Mouse (Mus musculus): ENCODE results near the gene Lin52. TPM values are rescaled to one million over a fixed set of nuclear protein-coding genes. Genes with fewer than 3 reads are reported as not detected.
A peak's percentile ranks its signal among the peaks of the same experiment; 100 is the strongest.

The Lin52 gene
- total and polyA plus RNA-seq, 2 experiments from 2014 or later = 22.8 to 67.8 TPM

- TF ChIP-seq CTCF (IDR thresholded peaks at IDR 0.05) = no peak
- no peak overlapping the region for H3K4me2 ChIP-seq (ENCODE audit: low read depth, low read length, poor library complexity, severe bottlenecking)
These were observed 5.7 kb downstream of the Lin52 start for GRCm38 (mm10) chr12:84456911-84457310.

DNA sequence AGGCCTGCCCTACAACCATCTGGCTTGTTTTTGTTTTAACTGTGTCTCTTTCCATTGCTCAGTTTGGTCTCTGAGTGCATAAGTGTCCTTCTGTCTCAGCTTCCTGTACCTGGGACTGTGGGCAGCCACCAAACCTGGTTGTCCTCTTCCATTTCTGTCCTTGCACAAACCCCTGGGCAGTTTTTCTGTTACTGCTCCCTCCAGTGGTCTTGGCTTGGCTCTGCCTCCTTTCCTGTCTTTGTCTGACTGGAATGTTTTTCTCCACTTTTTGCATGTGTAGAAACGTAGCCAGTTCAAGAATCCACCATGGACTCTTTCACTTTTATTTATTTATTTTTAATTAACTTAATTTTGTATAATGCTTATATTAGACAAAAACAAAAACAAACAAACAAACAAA, 8.6 kb downstream of the Lin52 start:
- 53% methylated on average over 1 of the region's 1 CpGs for WGBS
- no peaks in the 10 kb centered on the region for H3K4me1 ChIP-seq (ENCODE audit: insufficient read depth, low read length)
- no peak overlapping the region for H3K4me2 ChIP-seq (ENCODE audit: low read depth, low read length, poor library complexity, severe bottlenecking)
- no peaks in the 10 kb centered on the region for H3K27me3 ChIP-seq (ENCODE audit: insufficient read depth, low read length)
- DNase-seq (ENCODE audit: low spot score) (no peak), ATAC-seq (ENCODE audit: low FRiP score) (no peak)
- no peak overlapping the region for H3K27ac ChIP-seq (ENCODE audit: low read depth, low read length)
- no peak overlapping the region for H3K9ac ChIP-seq (replicated peaks; ENCODE audit: low read length, poor library complexity, severe bottlenecking)
- no peaks in the 10 kb centered on the region for H3K9me3 ChIP-seq (ENCODE audit: low read length)
- H3K36me3 ChIP-seq (ENCODE audit: insufficient read depth, low read length) = peaks cover 27% of the 10 kb centered on the region
- no peak overlapping the region for H3K4me3 ChIP-seq (ENCODE audit: low read depth, low read length)
- TF ChIP-seq CTCF (IDR thresholded peaks at IDR 0.05) = peak; percentile 44

More at GRCm38 (mm10) chr12:84456911-84457310, 5.7 kb downstream of the Lin52 start:
- no peaks in the 10 kb centered on the region for H3K27me3 ChIP-seq (ENCODE audit: insufficient read depth, low read length)
- 93% methylated on average over 3 of the region's 3 CpGs for WGBS
- H3K4me1 ChIP-seq (ENCODE audit: insufficient read depth, low read length) = peaks cover 4% of the 10 kb centered on the region; the same call in 1 of the 2 replicates
- H3K9ac ChIP-seq (replicated peaks; ENCODE audit: low read length, poor library complexity, severe bottlenecking) = no peak overlapping the region
- H3K9me3 ChIP-seq (ENCODE audit: low read length) = no peaks in the 10 kb centered on the region
- H3K36me3 ChIP-seq (ENCODE audit: insufficient read depth, low read length) = peaks cover 18% of the 10 kb centered on the region
- DNase-seq (ENCODE audit: low spot score) (no peak), ATAC-seq (ENCODE audit: low FRiP score) (no peak)
- no peak overlapping the region for H3K27ac ChIP-seq (ENCODE audit: low read depth, low read length)
- no peak overlapping the region for H3K4me3 ChIP-seq (ENCODE audit: low read depth, low read length)

DNA sequence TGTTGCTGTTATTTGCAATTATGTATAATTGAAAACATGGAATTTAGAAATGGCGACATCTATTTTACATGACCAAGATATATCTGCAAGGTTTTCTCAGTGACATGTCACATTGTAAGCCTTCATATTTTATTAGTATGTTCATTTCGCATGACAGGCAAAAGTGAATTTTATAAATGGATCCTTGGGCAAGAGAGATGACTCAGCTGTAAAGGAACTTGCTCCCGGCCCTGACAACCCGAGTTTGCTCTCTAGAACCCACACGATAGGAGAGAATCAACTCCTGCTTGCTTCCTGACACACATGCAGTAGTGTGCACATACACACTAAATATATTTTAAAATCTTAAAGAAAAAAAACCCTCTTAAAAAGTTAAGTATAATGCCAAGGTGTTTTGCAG, 10.2 kb downstream of the Lin52 start:
- Histone ChIP-seq H3K4me3 (ENCODE audit: low read depth, low read length) (no peak overlapping the region), H3K27ac (ENCODE audit: low read depth, low read length) (no peak overlapping the region), H3K4me2 (ENCODE audit: low read depth, low read length, poor library complexity, severe bottlenecking) (no peak overlapping the region), H3K9ac (replicated peaks; ENCODE audit: low read length, poor library complexity, severe bottlenecking) (no peak overlapping the region), H3K4me1 (ENCODE audit: insufficient read depth, low read length) (no peaks in the 10 kb centered on the region), H3K27me3 (ENCODE audit: insufficient read depth, low read length) (no peaks in the 10 kb centered on the region), H3K9me3 (ENCODE audit: low read length) (no peaks in the 10 kb centered on the region), H3K36me3 (ENCODE audit: insufficient read depth, low read length) (peaks cover 27% of the 10 kb centered on the region)
- WGBS = 94% methylated on average over 5 of the region's 5 CpGs
- ATAC-seq (ENCODE audit: low FRiP score) (no peak), DNase-seq (ENCODE audit: low spot score) (no peak)
- no peak for TF ChIP-seq CTCF (IDR thresholded peaks at IDR 0.05)

- H3K9me3 ChIP-seq (ENCODE audit: low read length) = no peaks in the 10 kb centered on the region
- no peak overlapping the region for H3K4me3 ChIP-seq (ENCODE audit: low read depth, low read length)
- ATAC-seq (ENCODE audit: low FRiP score) (no peak), DNase-seq (ENCODE audit: low spot score) (no peak)
- H3K27me3 ChIP-seq (ENCODE audit: insufficient read depth, low read length) = no peaks in the 10 kb centered on the region
- H3K4me1 ChIP-seq (ENCODE audit: insufficient read depth, low read length) = no peaks in the 10 kb centered on the region
- WGBS = 79% methylated on average over 3 of the region's 3 CpGs
- no peak overlapping the region for H3K27ac ChIP-seq (ENCODE audit: low read depth, low read length)
- H3K36me3 ChIP-seq (ENCODE audit: insufficient read depth, low read length) = peaks cover 24% of the 10 kb centered on the region
- no peak overlapping the region for H3K9ac ChIP-seq (replicated peaks; ENCODE audit: low read length, poor library complexity, severe bottlenecking)
- no peak for TF ChIP-seq CTCF (IDR thresholded peaks at IDR 0.05)
- H3K4me2 ChIP-seq (ENCODE audit: low read depth, low read length, poor library complexity, severe bottlenecking) = no peak overlapping the region
These were observed 11.6 kb downstream of the Lin52 start for GRCm38 (mm10) chr12:84462856-84463255.

- no peak overlapping the region for H3K4me3 ChIP-seq (ENCODE audit: low read depth, low read length)
- ATAC-seq (ENCODE audit: low FRiP score) (no peak), DNase-seq (ENCODE audit: low spot score) (peak; percentile 79)
- H3K9me3 ChIP-seq (ENCODE audit: low read length) = no peaks in the 10 kb centered on the region
- H3K4me2 ChIP-seq (ENCODE audit: low read depth, low read length, poor library complexity, severe bottlenecking) = no peak overlapping the region
- H3K36me3 ChIP-seq (ENCODE audit: insufficient read depth, low read length) = peaks cover 8% of the 10 kb centered on the region; the same call in 1 of the 2 replicates
- TF ChIP-seq CTCF (IDR thresholded peaks at IDR 0.05) = peak; percentile 86
- H3K9ac ChIP-seq (replicated peaks; ENCODE audit: low read length, poor library complexity, severe bottlenecking) = no peak overlapping the region
- no peaks in the 10 kb centered on the region for H3K4me1 ChIP-seq (ENCODE audit: insufficient read depth, low read length)
- H3K27ac ChIP-seq (ENCODE audit: low read depth, low read length) = no peak overlapping the region
- no peaks in the 10 kb centered on the region for H3K27me3 ChIP-seq (ENCODE audit: insufficient read depth, low read length)
- 0% methylated on average over 1 of the region's 1 CpGs for WGBS
These were observed 17.5 kb downstream of the Lin52 start for GRCm38 (mm10) chr12:84468701-84469100.

DNA sequence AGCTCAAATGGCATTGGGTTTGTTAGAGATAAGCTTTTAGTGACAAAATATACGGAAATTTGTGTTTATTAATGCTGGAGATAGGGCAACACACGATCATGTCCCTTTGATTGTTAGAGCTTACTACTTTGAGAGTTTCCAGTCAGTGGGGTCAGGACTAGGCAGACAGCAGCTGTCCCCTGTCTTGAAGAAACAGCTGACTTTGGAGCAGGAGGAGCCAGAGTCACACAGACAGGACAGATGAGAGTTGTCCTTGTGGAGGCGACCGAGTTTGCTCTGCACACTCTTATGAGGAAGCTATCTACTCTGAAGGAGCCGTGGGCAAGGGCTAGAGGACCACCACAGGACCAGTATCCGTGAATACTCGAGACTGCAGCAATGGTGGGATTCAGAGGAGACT, 27.7 kb downstream of the Lin52 start:
- H3K36me3 ChIP-seq (ENCODE audit: insufficient read depth, low read length) = no peaks in the 10 kb centered on the region
- no peaks in the 10 kb centered on the region for H3K4me1 ChIP-seq (ENCODE audit: insufficient read depth, low read length)
- no peak overlapping the region for H3K27ac ChIP-seq (ENCODE audit: low read depth, low read length)
- WGBS = 98% methylated on average over 7 of the region's 7 CpGs
- DNase-seq (ENCODE audit: low spot score) = no peak
- no peaks in the 10 kb centered on the region for H3K9me3 ChIP-seq (ENCODE audit: low read length)
- H3K4me2 ChIP-seq (ENCODE audit: low read depth, low read length, poor library complexity, severe bottlenecking) = no peak overlapping the region
- no peak for TF ChIP-seq CTCF (IDR thresholded peaks at IDR 0.05)
- H3K9ac ChIP-seq (replicated peaks; ENCODE audit: low read length, poor library complexity, severe bottlenecking) = no peak overlapping the region
- ATAC-seq (ENCODE audit: low FRiP score) = no peak
- no peaks in the 10 kb centered on the region for H3K27me3 ChIP-seq (ENCODE audit: insufficient read depth, low read length)
- no peak overlapping the region for H3K4me3 ChIP-seq (ENCODE audit: low read depth, low read length)

All from midbrain, postnatal 0 days (tissue).